Mouse (Mus musculus): ENCODE measurements at regions not wholly inside any gene's neighbourhood (a gene's known extent, or its start where the extent isn't known, plus 50 kb on each side); places are given as distances from the start of the nearest gene placed in this dataset.
A peak's percentile ranks its signal among the peaks of the same experiment; 100 is the strongest.

DNA sequence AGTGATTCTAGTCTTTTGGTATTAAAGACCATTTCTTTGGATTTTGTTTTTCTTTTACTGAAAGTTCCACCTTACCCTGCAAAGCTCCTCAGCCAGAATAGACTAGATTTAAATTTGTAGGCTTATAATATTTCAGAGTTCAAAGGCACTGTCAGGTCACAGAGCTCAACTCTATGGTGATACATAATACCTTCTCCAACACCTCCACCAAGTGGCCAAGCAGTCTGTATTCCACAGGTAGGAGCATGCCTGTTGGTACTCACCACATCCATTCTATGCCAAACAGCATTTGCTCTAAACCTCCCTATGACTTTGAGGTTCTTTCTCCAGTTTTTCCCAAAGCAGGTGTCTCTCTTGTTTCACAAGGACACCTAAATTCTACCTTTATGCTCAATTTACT, 1042.2 kb downstream of the Gsdmc2 start:
- Histone ChIP-seq H3K27me3 (ENCODE audit: control insufficient read depth in 1 of 2, insufficient read depth in 2 of 2, low read length in 2 of 2) (no peaks in the 10 kb centered on the region), H3K9ac (ENCODE audit: control insufficient read depth, low read depth, low read length, poor library complexity, severe bottlenecking) (no peak overlapping the region), H3K36me3 (ENCODE audit: control insufficient read depth in 1 of 2, insufficient read depth in 2 of 2, low read length in 2 of 2) (no peaks in the 10 kb centered on the region), H3K4me1 (ENCODE audit: control insufficient read depth in 1 of 2, insufficient read depth in 2 of 2, low read length in 2 of 2) (no peaks in the 10 kb centered on the region), H3K4me3 (ENCODE audit: control insufficient read depth in 1 of 2, insufficient read depth in 1 of 2, low read depth in 2 of 2, low read length in 2 of 2) (no peak overlapping the region), H3K9me3 (replicated peaks; ENCODE audit: insufficient read depth, low read length) (no peaks in the 10 kb centered on the region), H3K27ac (ENCODE audit: control insufficient read depth, low read depth, low read length) (no peak overlapping the region), H3K79me2 (ENCODE audit: control insufficient read depth, insufficient read depth, low read length, poor library complexity) (no peaks in the 10 kb centered on the region)
- DNase-seq (ENCODE audit: low read depth, low spot score): no peak
- TF ChIP-seq SMC3 (IDR thresholded peaks at IDR 0.05; ENCODE audit: low read depth, low read length) (peak; percentile 23), TCF12 (IDR thresholded peaks at IDR 0.05; ENCODE audit: low read depth, low read length) (no peak), MAX (IDR thresholded peaks at IDR 0.05; ENCODE audit: low read length) (no peak), POLR2AphosphoS2 (IDR thresholded peaks at IDR 0.05; ENCODE audit: low read length) (no peak), ZC3H11A (IDR thresholded peaks at IDR 0.05; ENCODE audit: low read depth, low read length) (no peak), POLR2AphosphoS5 (IDR thresholded peaks at IDR 0.05; ENCODE audit: borderline replicate concordance, low read depth, low read length) (no peak), ZMIZ1 (IDR thresholded peaks at IDR 0.05; ENCODE audit: low read depth, low read length) (no peak), NRF1 (IDR thresholded peaks at IDR 0.05; ENCODE audit: insufficient read depth, low read depth, low read length, poor library complexity, severe bottlenecking) (no peak), CTCF (IDR thresholded peaks at IDR 0.05 in 2 of 3, conservative IDR thresholded peaks at IDR 0.05 in 1 of 3; ENCODE audit: control insufficient read depth in 1 of 3, insufficient read depth in 1 of 3, low read depth in 2 of 3, low read length in 3 of 3, poor library complexity in 1 of 3, severe bottlenecking in 1 of 3) (peak in 1 of 3 experiments; percentile 8; a peak in 1 of 6 replicates), RAD21 (IDR thresholded peaks at IDR 0.05; ENCODE audit: low read depth, low read length) (peak; percentile 29)

DNA sequence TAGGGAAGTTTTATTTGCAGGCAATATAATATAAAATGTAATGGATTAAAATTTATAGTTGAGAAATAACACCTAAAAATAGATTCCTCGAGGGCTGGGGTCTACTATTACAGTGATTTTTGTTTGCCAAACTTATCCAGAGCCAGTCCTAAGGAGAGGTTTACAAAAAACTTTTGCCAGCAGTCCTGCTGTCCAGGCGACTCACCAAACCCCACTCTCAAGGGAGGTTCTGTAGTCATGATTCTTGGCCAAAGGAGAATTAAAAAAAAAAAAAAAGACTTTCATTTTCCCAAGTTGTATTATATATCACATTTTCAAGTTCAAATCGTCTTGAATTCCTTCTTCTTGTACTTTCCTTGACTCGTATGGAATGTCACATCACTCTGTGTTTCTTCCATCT, 1046.2 kb downstream of the Gsdmc2 start:
- no peak for DNase-seq (ENCODE audit: low read depth, low spot score)
- no peak overlapping the region for H3K9ac ChIP-seq (ENCODE audit: control insufficient read depth, low read depth, low read length, poor library complexity, severe bottlenecking)
- no peaks in the 10 kb centered on the region for H3K27me3 ChIP-seq (ENCODE audit: control insufficient read depth in 1 of 2, insufficient read depth in 2 of 2, low read length in 2 of 2)
- no peak overlapping the region for H3K27ac ChIP-seq (ENCODE audit: control insufficient read depth, low read depth, low read length)
- H3K79me2 ChIP-seq (ENCODE audit: control insufficient read depth, insufficient read depth, low read length, poor library complexity): no peaks in the 10 kb centered on the region
- H3K4me3 ChIP-seq (ENCODE audit: control insufficient read depth in 1 of 2, insufficient read depth in 1 of 2, low read depth in 2 of 2, low read length in 2 of 2): no peak overlapping the region
- H3K36me3 ChIP-seq (ENCODE audit: control insufficient read depth in 1 of 2, insufficient read depth in 2 of 2, low read length in 2 of 2): no peaks in the 10 kb centered on the region
- H3K4me1 ChIP-seq (ENCODE audit: control insufficient read depth in 1 of 2, insufficient read depth in 2 of 2, low read length in 2 of 2): no peaks in the 10 kb centered on the region
- H3K9me3 ChIP-seq (replicated peaks; ENCODE audit: insufficient read depth, low read length): no peaks in the 10 kb centered on the region
- TF ChIP-seq MEF2A (IDR thresholded peaks at IDR 0.05; ENCODE audit: extremely low read depth, insufficient replicate concordance, low read depth, low read length, poor library complexity, severe bottlenecking) (no peak), POLR2AphosphoS2 (IDR thresholded peaks at IDR 0.05; ENCODE audit: low read length) (no peak), E2F4 (IDR thresholded peaks at IDR 0.05; ENCODE audit: borderline replicate concordance, low read depth, low read length) (no peak), CHD1 (IDR thresholded peaks at IDR 0.05; ENCODE audit: low read depth, low read length) (no peak), UBTF (IDR thresholded peaks at IDR 0.05; ENCODE audit: borderline replicate concordance, insufficient read depth, low read depth, low read length) (no peak), SIN3A (IDR thresholded peaks at IDR 0.05; ENCODE audit: low read length) (no peak), ZNF384 (IDR thresholded peaks at IDR 0.05; ENCODE audit: low read depth, low read length) (no peak), KAT2A (conservative IDR thresholded peaks at IDR 0.05; ENCODE audit: low read depth, low read length) (no peak), POLR2A (IDR thresholded peaks at IDR 0.05; ENCODE audit: control insufficient read depth in 1 of 2, insufficient read depth in 1 of 2, low read depth in 1 of 2, low read length in 2 of 2, poor library complexity in 1 of 2) (no peak), TCF12 (IDR thresholded peaks at IDR 0.05; ENCODE audit: low read depth, low read length) (no peak), CHD2 (IDR thresholded peaks at IDR 0.05; ENCODE audit: low read length) (no peak), MYB (IDR thresholded peaks at IDR 0.05; ENCODE audit: low read depth, low read length) (no peak), HCFC1 (IDR thresholded peaks at IDR 0.05; ENCODE audit: low read depth, low read length) (no peak), NELFE (IDR thresholded peaks at IDR 0.05; ENCODE audit: low read depth, low read length) (no peak), BHLHE40 (IDR thresholded peaks at IDR 0.05; ENCODE audit: borderline replicate concordance, low read depth, low read length) (no peak), MAX (IDR thresholded peaks at IDR 0.05; ENCODE audit: low read length) (no peak)
